Mouse (Mus musculus) granulocyte monocyte progenitor cell, adult 5-6 weeks (primary cell): ENCODE measurements around the gene Qprt. TPM values are rescaled to one million over a fixed set of nuclear protein-coding genes. Genes with fewer than 3 reads are reported as not detected.

Experiments used
- ATAC-seq: replicated peaks from 2 replicates; pipeline ENCODE4 v1.8.0; 2016; ENCODE audit warnings: mild to moderate bottlenecking, moderate TSS enrichment, inconsistent platforms; ENCODE audit not compliant: poor library complexity, severe bottlenecking
- total RNA-seq, 2 experiments: library from RNA; stranded (forward) in 1 of 2; stranded (reverse) in 1 of 2; fragments of 200-712, 200-1000 nt in 1 of 2; fragments of >200 nt in 1 of 2; fragmentation: Nextera tagmentation in 1 of 2; gene quantifications; 2 replicates each; pipeline ENCODE4 v1.2.3; 2014 to 2017

Qprt gene
- total RNA-seq, 2 experiments from 2014 or later, result 0.21 to 2.7 TPM

DNA sequence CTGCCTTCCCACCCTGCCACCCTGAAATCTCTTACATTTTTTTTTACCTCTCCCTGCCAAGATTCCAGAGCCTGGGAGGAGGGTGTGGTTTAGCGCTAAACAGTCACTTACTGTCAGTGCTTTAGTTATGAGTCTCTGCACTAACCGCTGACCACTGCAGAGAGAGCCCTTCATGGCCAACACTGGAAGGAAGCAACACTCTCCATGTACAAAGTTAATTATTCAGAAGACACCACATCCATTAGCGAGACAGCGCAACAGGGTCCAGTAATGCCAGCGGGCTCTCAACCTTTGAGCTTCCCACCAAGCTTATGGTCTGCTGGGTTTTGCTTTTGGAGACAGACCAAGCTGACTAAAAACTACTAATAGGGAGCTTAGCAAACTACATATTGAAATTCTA lies 45.8 kb downstream of the Qprt start:
- no peak for ATAC-seq

DNA sequence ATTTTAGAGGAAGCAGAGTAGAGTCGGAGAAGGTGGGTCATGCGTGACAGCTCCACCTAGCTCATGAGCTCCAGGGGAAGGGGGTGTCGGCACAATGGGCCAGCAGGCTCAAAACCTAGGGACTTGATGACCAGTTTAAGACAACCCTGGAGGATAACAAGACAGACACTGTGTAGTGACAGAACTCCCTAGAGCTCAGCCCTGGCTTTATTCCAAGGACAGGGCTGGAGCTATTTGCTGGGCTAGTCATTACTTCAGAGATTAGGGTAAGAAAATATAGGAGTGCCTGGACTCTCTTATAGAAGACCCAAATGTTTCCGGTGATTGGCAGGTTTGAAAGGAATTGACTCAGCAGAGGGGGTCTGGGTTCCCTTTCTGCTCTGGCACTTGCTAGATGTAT lies 48.8 kb downstream of the Qprt start:
- ATAC-seq, result no peak

DNA sequence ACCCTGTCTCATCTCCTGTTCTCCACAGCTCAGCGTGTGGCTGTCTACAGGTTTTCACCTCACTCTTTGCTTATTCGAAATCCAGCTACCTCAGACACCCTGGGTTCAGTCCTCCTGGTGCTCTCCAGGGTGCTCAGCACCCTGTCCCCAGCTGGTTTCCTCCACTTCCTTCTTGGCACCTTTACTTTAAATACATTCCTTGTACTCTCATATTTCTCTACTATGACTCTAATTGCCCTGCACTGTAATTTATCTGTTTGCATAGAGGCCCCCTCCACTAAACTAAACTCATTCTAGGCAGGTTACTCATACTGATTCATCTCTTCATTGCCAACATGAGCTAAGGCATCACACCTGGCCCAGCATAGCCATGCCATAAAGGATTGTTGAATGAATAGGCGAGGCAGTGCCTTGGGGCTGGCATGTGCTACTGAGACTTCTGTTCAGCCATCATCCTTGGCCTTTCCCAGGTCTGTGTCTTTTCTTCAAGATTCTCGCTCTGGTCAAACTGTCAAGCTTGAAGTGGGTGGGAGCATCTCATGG lies 51.1 kb downstream of the Qprt start:
- no peak for ATAC-seq

DNA sequence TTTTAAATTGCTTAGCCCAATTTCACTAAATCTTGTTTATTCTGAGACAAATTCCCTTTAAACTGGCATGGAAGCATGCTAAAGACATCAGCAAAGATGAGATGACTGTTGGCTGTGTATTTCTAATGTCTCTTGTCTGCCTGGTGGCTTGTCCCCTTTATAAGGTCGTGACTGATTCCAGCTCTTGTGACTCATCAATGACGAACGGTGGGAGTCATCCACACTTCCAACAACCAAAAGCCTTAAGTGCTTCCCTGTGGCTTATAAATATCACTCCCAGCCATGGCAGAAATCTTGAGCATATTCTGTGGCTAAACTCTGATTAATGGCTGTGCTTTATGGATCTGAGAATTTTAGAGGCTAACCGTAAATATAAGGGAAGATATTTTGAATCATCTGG lies 55.7 kb downstream of the Qprt start:
- no peak for ATAC-seq

DNA sequence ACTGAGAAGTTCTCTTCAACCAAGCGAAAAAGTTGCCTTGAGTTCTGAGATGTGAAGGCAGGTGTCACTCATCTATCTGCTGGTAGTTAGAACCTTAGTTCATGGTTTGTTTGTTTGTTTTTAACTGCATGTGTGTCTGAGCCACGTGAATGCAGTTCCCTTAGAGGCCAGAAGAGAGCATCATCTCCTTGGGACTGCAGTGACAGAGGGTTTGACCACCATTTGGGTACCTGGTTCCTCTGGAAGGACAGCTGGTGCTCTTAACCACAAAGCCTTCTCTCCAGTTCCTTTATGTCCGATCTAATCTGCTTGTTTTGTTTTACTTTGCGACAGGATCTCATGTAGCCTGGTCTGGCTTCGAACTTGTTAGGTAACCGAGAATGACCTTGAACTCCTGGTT lies 56.5 kb downstream of the Qprt start:
- ATAC-seq, result peak; percentile 62

Other genes with a start within 250 kb of the Qprt start
- 28.0 and 45.8 TPM in 2 replicates for gene Taok2, start 237.5 kb downstream of the Qprt start, total RNA-seq (2014; fragmentation: Nextera tagmentation)
- 29.9 and 35.6 TPM in 2 replicates for gene Taok2, start 237.5 kb downstream of the Qprt start, total RNA-seq (2017)
- 27.9 and 31.9 TPM in 2 replicates for gene Tmem219, start 199.3 kb downstream of the Qprt start, total RNA-seq (2014; fragmentation: Nextera tagmentation)
- gene Tmem219, start 199.3 kb downstream of the Qprt start, total RNA-seq (2017), result 20.0 and 26.5 TPM in 2 replicates
- gene Kctd13, start 193.3 kb downstream of the Qprt start, total RNA-seq (2014; fragmentation: Nextera tagmentation), result 12.4 and 23.1 TPM in 2 replicates
- 9.7 and 10.3 TPM in 2 replicates for gene Kctd13, start 193.3 kb downstream of the Qprt start, total RNA-seq (2017)
- gene Asphd1, start 172.6 kb downstream of the Qprt start, total RNA-seq (2014; fragmentation: Nextera tagmentation), result not detected in 2 replicates
- gene Asphd1, start 172.6 kb downstream of the Qprt start, total RNA-seq (2017), result not detected in 2 replicates
- gene Sez6l2, start 171.7 kb downstream of the Qprt start, total RNA-seq (2014; fragmentation: Nextera tagmentation), result 3.4 and 6.4 TPM in 2 replicates
- 0.46 and 1.4 TPM in 2 replicates for gene Sez6l2, start 171.7 kb downstream of the Qprt start, total RNA-seq (2017)
- 72.3 and 78.9 TPM in 2 replicates for gene Cdipt, start 146.3 kb downstream of the Qprt start, total RNA-seq (2014; fragmentation: Nextera tagmentation)
- gene Cdipt, start 146.3 kb downstream of the Qprt start, total RNA-seq (2017), result 38.2 and 63.1 TPM in 2 replicates
- gene Cdiptos, start 146.1 kb downstream of the Qprt start, total RNA-seq (2014; fragmentation: Nextera tagmentation), result 1.1 and 2.7 TPM in 2 replicates
- gene Cdiptos, start 146.1 kb downstream of the Qprt start, total RNA-seq (2017), result 0.26 and 1.1 TPM in 2 replicates
- 9.8 and 13.1 TPM in 2 replicates for gene Mvp, start 107.6 kb downstream of the Qprt start, total RNA-seq (2014; fragmentation: Nextera tagmentation)
- gene Mvp, start 107.6 kb downstream of the Qprt start, total RNA-seq (2017), result 17.7 and 22.1 TPM in 2 replicates
- not detected in 2 replicates for gene Pagr1b, start 105.7 kb downstream of the Qprt start, total RNA-seq (2014; fragmentation: Nextera tagmentation)
- gene Pagr1b, start 105.7 kb downstream of the Qprt start, total RNA-seq (2017), result 10.5 TPM in 1 of 2 replicates, not detected in the other
- gene Pagr1a, start 104.9 kb downstream of the Qprt start, total RNA-seq (2014; fragmentation: Nextera tagmentation), result 17.5 and 50.8 TPM in 2 replicates
- gene Pagr1a, start 104.9 kb downstream of the Qprt start, total RNA-seq (2017), result 3.4 and 27.2 TPM in 2 replicates
- gene Gm42742, start 101.1 kb downstream of the Qprt start, total RNA-seq (2014; fragmentation: Nextera tagmentation), result 2.3 and 28.3 TPM in 2 replicates
- gene Gm42742, start 101.1 kb downstream of the Qprt start, total RNA-seq (2017), result 32.7 and 35.4 TPM in 2 replicates
- 1.8 and 6.9 TPM in 2 replicates for gene Prrt2, start 101.0 kb downstream of the Qprt start, total RNA-seq (2014; fragmentation: Nextera tagmentation)
- 0.43 and 1.6 TPM in 2 replicates for gene Prrt2, start 101.0 kb downstream of the Qprt start, total RNA-seq (2017)
- gene Maz, start 95.2 kb downstream of the Qprt start, total RNA-seq (2014; fragmentation: Nextera tagmentation), result 143 and 169 TPM in 2 replicates
- gene Maz, start 95.2 kb downstream of the Qprt start, total RNA-seq (2017), result 52.5 and 77.5 TPM in 2 replicates
- gene Kif22, start 79.8 kb downstream of the Qprt start, total RNA-seq (2014; fragmentation: Nextera tagmentation), result 26.2 and 29.2 TPM in 2 replicates
- 65.0 and 67.4 TPM in 2 replicates for gene Kif22, start 79.8 kb downstream of the Qprt start, total RNA-seq (2017)
- not detected in 2 replicates for gene Zg16, start 34.9 kb downstream of the Qprt start, total RNA-seq (2014; fragmentation: Nextera tagmentation)
- gene Zg16, start 34.9 kb downstream of the Qprt start, total RNA-seq (2017), result 1.6 and 2.5 TPM in 2 replicates
- gene AI467606, start 30.9 kb downstream of the Qprt start, total RNA-seq (2014; fragmentation: Nextera tagmentation), result 19.3 and 22.1 TPM in 2 replicates
- gene AI467606, start 30.9 kb downstream of the Qprt start, total RNA-seq (2017), result 23.5 and 25.9 TPM in 2 replicates
- gene Spn, start 15.6 kb upstream of the Qprt start, total RNA-seq (2014; fragmentation: Nextera tagmentation), result 123 and 159 TPM in 2 replicates
- gene Spn, start 15.6 kb upstream of the Qprt start, total RNA-seq (2017), result 293 and 356 TPM in 2 replicates
- 21.1 and 44.7 TPM in 2 replicates for gene Cd2bp2, start 73.8 kb upstream of the Qprt start, total RNA-seq (2014; fragmentation: Nextera tagmentation)
- 44.1 and 58.2 TPM in 2 replicates for gene Cd2bp2, start 73.8 kb upstream of the Qprt start, total RNA-seq (2017)
- gene Tbc1d10b, start 86.2 kb upstream of the Qprt start, total RNA-seq (2014; fragmentation: Nextera tagmentation), result 27.0 and 33.2 TPM in 2 replicates
- 26.2 and 35.0 TPM in 2 replicates for gene Tbc1d10b, start 86.2 kb upstream of the Qprt start, total RNA-seq (2017)
- 9.1 and 25.5 TPM in 2 replicates for gene Mylpf, start 86.7 kb upstream of the Qprt start, total RNA-seq (2014; fragmentation: Nextera tagmentation)
- gene Mylpf, start 86.7 kb upstream of the Qprt start, total RNA-seq (2017), result 1.2 and 4.3 TPM in 2 replicates
- 6.0 and 18.7 TPM in 2 replicates for gene Zfp553, start 110.8 kb upstream of the Qprt start, total RNA-seq (2014; fragmentation: Nextera tagmentation)
- gene Zfp553, start 110.8 kb upstream of the Qprt start, total RNA-seq (2017), result 11.4 and 12.0 TPM in 2 replicates
- 17.1 and 23.3 TPM in 2 replicates for gene Sept1, start 110.9 kb upstream of the Qprt start, total RNA-seq (2014; fragmentation: Nextera tagmentation)
- 29.1 and 33.3 TPM in 2 replicates for gene Sept1, start 110.9 kb upstream of the Qprt start, total RNA-seq (2017)
- gene Zfp771, start 122.0 kb upstream of the Qprt start, total RNA-seq (2014; fragmentation: Nextera tagmentation), result 4.9 and 7.8 TPM in 2 replicates
- gene Zfp771, start 122.0 kb upstream of the Qprt start, total RNA-seq (2017), result 5.9 and 10.6 TPM in 2 replicates
- gene Dctpp1, start 138.5 kb upstream of the Qprt start, total RNA-seq (2014; fragmentation: Nextera tagmentation), result 99.5 and 126 TPM in 2 replicates
- gene Dctpp1, start 138.5 kb upstream of the Qprt start, total RNA-seq (2017), result 68.9 and 72.0 TPM in 2 replicates
- 63.0 and 70.4 TPM in 2 replicates for gene Sephs2, start 151.8 kb upstream of the Qprt start, total RNA-seq (2014; fragmentation: Nextera tagmentation)
- 158 and 176 TPM in 2 replicates for gene Sephs2, start 151.8 kb upstream of the Qprt start, total RNA-seq (2017)
- 57.2 and 65.5 TPM in 2 replicates for gene Itgal, start 174.0 kb upstream of the Qprt start, total RNA-seq (2014; fragmentation: Nextera tagmentation)
- gene Itgal, start 174.0 kb upstream of the Qprt start, total RNA-seq (2017), result 22.4 and 27.1 TPM in 2 replicates
- gene Zfp768, start 223.4 kb upstream of the Qprt start, total RNA-seq (2014; fragmentation: Nextera tagmentation), result 3.7 and 9.6 TPM in 2 replicates
- gene Zfp768, start 223.4 kb upstream of the Qprt start, total RNA-seq (2017), result 5.5 and 6.2 TPM in 2 replicates